Mouse (Mus musculus): Measurements from ENCODE around the gene Acbd6.

The Acbd6 gene

GRCm38 (mm10) chr1:155558012-155558842 is at the start of gene Acbd6:
Gene Acbd6 (plus strand): TSS chr1:155558120.
- peak; percentile 69 to 76 for DNase-seq

- DNase-seq = no peak
These were observed 47.7 kb upstream of the Acbd6 start for GRCm38 (mm10) chr1:155510263-155510662.

GRCm38 (mm10) chr1:155515866-155516265 is 42.1 kb upstream of the Acbd6 start:
- no peak for DNase-seq

GRCm38 (mm10) chr1:155516594-155516993 is 41.3 kb upstream of the Acbd6 start:
- DNase-seq = peak; percentile 63 to 84

- no peak for DNase-seq
These were observed 40.9 kb upstream of the Acbd6 start for GRCm38 (mm10) chr1:155517060-155517459.

- DNase-seq = no peak
These were observed 37.6 kb upstream of the Acbd6 start for GRCm38 (mm10) chr1:155520285-155520684.

GRCm38 (mm10) chr1:155522493-155522892 is 35.4 kb upstream of the Acbd6 start:
- no peak for DNase-seq

GRCm38 (mm10) chr1:155526176-155526575 is 31.7 kb upstream of the Acbd6 start:
- DNase-seq = no peak

- no peak for DNase-seq
These were observed 30.7 kb upstream of the Acbd6 start for GRCm38 (mm10) chr1:155527027-155527786.

GRCm38 (mm10) chr1:155527787-155528158 is 30.1 kb upstream of the Acbd6 start:
- DNase-seq = no peak

- no peak for DNase-seq
These were observed 29.4 kb upstream of the Acbd6 start for GRCm38 (mm10) chr1:155528405-155529119.

- DNase-seq = no peak
These were observed 28.6 kb upstream of the Acbd6 start for GRCm38 (mm10) chr1:155529120-155529963.

- no peak for DNase-seq
These were observed 27.1 kb upstream of the Acbd6 start for GRCm38 (mm10) chr1:155530561-155531457.

GRCm38 (mm10) chr1:155532396-155532795 is 25.5 kb upstream of the Acbd6 start:
- DNase-seq = no peak

GRCm38 (mm10) chr1:155532833-155533688 is 24.9 kb upstream of the Acbd6 start:
- DNase-seq = peak in 1 of 2 experiments; percentile 9

- no peak for DNase-seq
These were observed 24.3 kb upstream of the Acbd6 start for GRCm38 (mm10) chr1:155533689-155533965.

GRCm38 (mm10) chr1:155537005-155537642 is 20.8 kb upstream of the Acbd6 start:
- peak; percentile 27 to 55 for DNase-seq

GRCm38 (mm10) chr1:155538006-155538405 is 19.9 kb upstream of the Acbd6 start:
- DNase-seq = no peak

GRCm38 (mm10) chr1:155557642-155558011 is 293 bp upstream of the Acbd6 start:
- DNase-seq = no peak

GRCm38 (mm10) chr1:155560021-155560420 is 2.1 kb downstream of the Acbd6 start:
- no peak for DNase-seq
